Mouse (Mus musculus): ENCODE data around the gene E330021D16Rik. TPM values are rescaled to one million over a fixed set of nuclear protein-coding genes. Genes with fewer than 3 reads are reported as not detected.

E330021D16Rik gene
- polyA plus RNA-seq (2015; fragmentation: Nextera tagmentation; extraction: Ambion mirVana), result 2.9 and 3.0 TPM in 2 replicates

- peaks cover 6% of the 10 kb centered on the region; the same call in 1 of the 2 replicates for H3K4me1 ChIP-seq (ENCODE audit: insufficient read depth, low read length)
- no peak within 1 kb of the TSS for H3K9ac ChIP-seq (replicated peaks; ENCODE audit: low read length)
- H3K36me3 ChIP-seq (ENCODE audit: insufficient read depth, low read length), result no peaks in the 10 kb centered on the region
- H3K27me3 ChIP-seq (ENCODE audit: insufficient read depth, low read length), result no peaks in the 10 kb centered on the region
- H3K4me2 ChIP-seq (replicated peaks; ENCODE audit: low read depth, low read length), result no peak within 1 kb of the TSS
- H3K4me3 ChIP-seq (ENCODE audit: low read length), result no peak within 1 kb of the TSS
- WGBS, result 81% methylated on average over 9 of the region's 9 CpGs
- ATAC-seq (ENCODE audit: low FRiP score, low TSS enrichment), result no peak
- H3K9me3 ChIP-seq (ENCODE audit: low read length), result peaks cover 3% of the 10 kb centered on the region; the same call in 1 of the 2 replicates
- no peak within 1 kb of the TSS for H3K27ac ChIP-seq (ENCODE audit: low read length)
Measured at GRCm38 (mm10) chr6:136415133-136415775, at the start of gene E330021D16Rik. Gene E330021D16Rik, minus strand, starts transcription at chr6:136415569.

- 71% methylated on average over 8 of the region's 8 CpGs for WGBS
- ATAC-seq (ENCODE audit: low FRiP score, low TSS enrichment), result no peak
- H3K9ac ChIP-seq (replicated peaks; ENCODE audit: low read length), result no peak overlapping the region
- H3K9me3 ChIP-seq (ENCODE audit: low read length), result peaks cover 7% of the 10 kb centered on the region; the same call in 1 of the 2 replicates
- H3K4me1 ChIP-seq (ENCODE audit: insufficient read depth, low read length), result peaks cover 39% of the 10 kb centered on the region
- no peaks in the 10 kb centered on the region for H3K36me3 ChIP-seq (ENCODE audit: insufficient read depth, low read length)
- H3K27ac ChIP-seq (ENCODE audit: low read length), result peak overlapping the region; percentile 81
- no peaks in the 10 kb centered on the region for H3K27me3 ChIP-seq (ENCODE audit: insufficient read depth, low read length)
- no peak overlapping the region for H3K4me2 ChIP-seq (replicated peaks; ENCODE audit: low read depth, low read length)
- no peak overlapping the region for H3K4me3 ChIP-seq (ENCODE audit: low read length)
Measured at GRCm38 (mm10) chr6:136465021-136465420, 49.7 kb upstream of the E330021D16Rik start.

GRCm38 (mm10) chr6:136464121-136464621 lies 48.8 kb upstream of the E330021D16Rik start:
- Histone ChIP-seq H3K27ac (ENCODE audit: low read length) (peak overlapping the region; percentile 81), H3K27me3 (ENCODE audit: insufficient read depth, low read length) (no peaks in the 10 kb centered on the region), H3K36me3 (ENCODE audit: insufficient read depth, low read length) (no peaks in the 10 kb centered on the region), H3K9me3 (ENCODE audit: low read length) (no peaks in the 10 kb centered on the region), H3K4me2 (replicated peaks; ENCODE audit: low read depth, low read length) (no peak overlapping the region), H3K4me1 (ENCODE audit: insufficient read depth, low read length) (peaks cover 32% of the 10 kb centered on the region), H3K9ac (replicated peaks; ENCODE audit: low read length) (no peak overlapping the region), H3K4me3 (ENCODE audit: low read length) (no peak overlapping the region)
- no peak for ATAC-seq (ENCODE audit: low FRiP score, low TSS enrichment)
- WGBS, result 60% methylated on average over 12 of the region's 12 CpGs

GRCm38 (mm10) chr6:136463491-136463890 lies 48.1 kb upstream of the E330021D16Rik start:
- H3K4me3 ChIP-seq (ENCODE audit: low read length), result no peak overlapping the region
- H3K9me3 ChIP-seq (ENCODE audit: low read length), result no peaks in the 10 kb centered on the region
- WGBS, result 78% methylated on average over 9 of the region's 9 CpGs
- H3K27ac ChIP-seq (ENCODE audit: low read length), result peak overlapping the region; percentile 81
- H3K36me3 ChIP-seq (ENCODE audit: insufficient read depth, low read length), result no peaks in the 10 kb centered on the region
- no peak overlapping the region for H3K9ac ChIP-seq (replicated peaks; ENCODE audit: low read length)
- peaks cover 27% of the 10 kb centered on the region; the same call in 1 of the 2 replicates for H3K4me1 ChIP-seq (ENCODE audit: insufficient read depth, low read length)
- no peak overlapping the region for H3K4me2 ChIP-seq (replicated peaks; ENCODE audit: low read depth, low read length)
- ATAC-seq (ENCODE audit: low FRiP score, low TSS enrichment), result no peak
- no peaks in the 10 kb centered on the region for H3K27me3 ChIP-seq (ENCODE audit: insufficient read depth, low read length)

- ATAC-seq (ENCODE audit: low FRiP score, low TSS enrichment), result no peak
- no peak overlapping the region for H3K4me3 ChIP-seq (ENCODE audit: low read length)
- no peak overlapping the region for H3K9ac ChIP-seq (replicated peaks; ENCODE audit: low read length)
- WGBS, result 81% methylated on average over 7 of the region's 7 CpGs
- H3K9me3 ChIP-seq (ENCODE audit: low read length), result no peaks in the 10 kb centered on the region
- no peak overlapping the region for H3K27ac ChIP-seq (ENCODE audit: low read length)
- H3K27me3 ChIP-seq (ENCODE audit: insufficient read depth, low read length), result no peaks in the 10 kb centered on the region
- H3K4me1 ChIP-seq (ENCODE audit: insufficient read depth, low read length), result peaks cover 3% of the 10 kb centered on the region; the same call in 1 of the 2 replicates
- no peaks in the 10 kb centered on the region for H3K36me3 ChIP-seq (ENCODE audit: insufficient read depth, low read length)
- H3K4me2 ChIP-seq (replicated peaks; ENCODE audit: low read depth, low read length), result no peak overlapping the region
Measured at GRCm38 (mm10) chr6:136459156-136459555, 43.8 kb upstream of the E330021D16Rik start.

GRCm38 (mm10) chr6:136456302-136456701 lies 40.9 kb upstream of the E330021D16Rik start:
- H3K27me3 ChIP-seq (ENCODE audit: insufficient read depth, low read length), result no peaks in the 10 kb centered on the region
- 84% methylated on average over 1 of the region's 1 CpGs for WGBS
- no peaks in the 10 kb centered on the region for H3K4me1 ChIP-seq (ENCODE audit: insufficient read depth, low read length)

GRCm38 (mm10) chr6:136455696-136456095 lies 40.3 kb upstream of the E330021D16Rik start:
- Histone ChIP-seq H3K27me3 (ENCODE audit: insufficient read depth, low read length) (no peaks in the 10 kb centered on the region), H3K4me3 (ENCODE audit: low read length) (no peak overlapping the region), H3K27ac (ENCODE audit: low read length) (no peak overlapping the region), H3K9me3 (ENCODE audit: low read length) (no peaks in the 10 kb centered on the region), H3K4me1 (ENCODE audit: insufficient read depth, low read length) (no peaks in the 10 kb centered on the region), H3K4me2 (replicated peaks; ENCODE audit: low read depth, low read length) (no peak overlapping the region), H3K36me3 (ENCODE audit: insufficient read depth, low read length) (no peaks in the 10 kb centered on the region), H3K9ac (replicated peaks; ENCODE audit: low read length) (no peak overlapping the region)
- no peak for ATAC-seq (ENCODE audit: low FRiP score, low TSS enrichment)
- WGBS, result 81% methylated on average over 3 of the region's 3 CpGs

More at GRCm38 (mm10) chr6:136456302-136456701, 40.9 kb upstream of the E330021D16Rik start:
- no peak overlapping the region for H3K4me2 ChIP-seq (replicated peaks; ENCODE audit: low read depth, low read length)
- no peak overlapping the region for H3K4me3 ChIP-seq (ENCODE audit: low read length)
- no peaks in the 10 kb centered on the region for H3K36me3 ChIP-seq (ENCODE audit: insufficient read depth, low read length)
- ATAC-seq (ENCODE audit: low FRiP score, low TSS enrichment), result no peak
- H3K9ac ChIP-seq (replicated peaks; ENCODE audit: low read length), result no peak overlapping the region
- H3K27ac ChIP-seq (ENCODE audit: low read length), result no peak overlapping the region
- no peaks in the 10 kb centered on the region for H3K9me3 ChIP-seq (ENCODE audit: low read length)

- no peak overlapping the region for H3K4me3 ChIP-seq (ENCODE audit: low read length)
- WGBS, result 87% methylated on average over 3 of the region's 3 CpGs
- no peak for ATAC-seq (ENCODE audit: low FRiP score, low TSS enrichment)
- no peak overlapping the region for H3K4me2 ChIP-seq (replicated peaks; ENCODE audit: low read depth, low read length)
- H3K27me3 ChIP-seq (ENCODE audit: insufficient read depth, low read length), result no peaks in the 10 kb centered on the region
- H3K9me3 ChIP-seq (ENCODE audit: low read length), result peaks cover 5% of the 10 kb centered on the region; the same call in 1 of the 2 replicates
- H3K4me1 ChIP-seq (ENCODE audit: insufficient read depth, low read length), result peaks cover 5% of the 10 kb centered on the region; the same call in 1 of the 2 replicates
- H3K27ac ChIP-seq (ENCODE audit: low read length), result no peak overlapping the region
- no peaks in the 10 kb centered on the region for H3K36me3 ChIP-seq (ENCODE audit: insufficient read depth, low read length)
- no peak overlapping the region for H3K9ac ChIP-seq (replicated peaks; ENCODE audit: low read length)
Measured at GRCm38 (mm10) chr6:136452623-136453022, 37.3 kb upstream of the E330021D16Rik start.

- Histone ChIP-seq H3K4me3 (ENCODE audit: low read length) (no peak overlapping the region), H3K9me3 (ENCODE audit: low read length) (peaks cover 5% of the 10 kb centered on the region; the same call in 1 of the 2 replicates), H3K4me2 (replicated peaks; ENCODE audit: low read depth, low read length) (no peak overlapping the region), H3K36me3 (ENCODE audit: insufficient read depth, low read length) (no peaks in the 10 kb centered on the region), H3K27me3 (ENCODE audit: insufficient read depth, low read length) (no peaks in the 10 kb centered on the region), H3K27ac (ENCODE audit: low read length) (no peak overlapping the region), H3K4me1 (ENCODE audit: insufficient read depth, low read length) (peaks cover 5% of the 10 kb centered on the region; the same call in 1 of the 2 replicates), H3K9ac (replicated peaks; ENCODE audit: low read length) (no peak overlapping the region)
- WGBS, result 87% methylated on average over 6 of the region's 6 CpGs
- ATAC-seq (ENCODE audit: low FRiP score, low TSS enrichment), result no peak
Measured at GRCm38 (mm10) chr6:136450863-136451262, 35.5 kb upstream of the E330021D16Rik start.

GRCm38 (mm10) chr6:136449930-136450329 lies 34.6 kb upstream of the E330021D16Rik start:
- Histone ChIP-seq H3K36me3 (ENCODE audit: insufficient read depth, low read length) (no peaks in the 10 kb centered on the region), H3K27me3 (ENCODE audit: insufficient read depth, low read length) (no peaks in the 10 kb centered on the region), H3K4me3 (ENCODE audit: low read length) (no peak overlapping the region), H3K9ac (replicated peaks; ENCODE audit: low read length) (no peak overlapping the region), H3K4me1 (ENCODE audit: insufficient read depth, low read length) (peaks cover 5% of the 10 kb centered on the region; the same call in 1 of the 2 replicates), H3K9me3 (ENCODE audit: low read length) (peaks cover 8% of the 10 kb centered on the region), H3K27ac (ENCODE audit: low read length) (no peak overlapping the region), H3K4me2 (replicated peaks; ENCODE audit: low read depth, low read length) (no peak overlapping the region)
- no peak for ATAC-seq (ENCODE audit: low FRiP score, low TSS enrichment)
- WGBS, result 97% methylated on average over 1 of the region's 1 CpGs

Measured in kidney, embryonic 16.5 days (tissue).